Mouse (Mus musculus) fibroblast of lung, adult 2 months (primary cell): ENCODE measurements around the gene Kcng3.

ENCODE experiments used
- DNase-seq: peaks from one replicate; pipeline ENCODE4 v3.0.0-alpha.2; 2011; ENCODE audit warnings: low read depth

The Kcng3 gene

GRCm38 (mm10) chr17:83631783-83632652, at the start of gene Kcng3:
Gene Kcng3 (minus strand): TSS chr17:83631895.
- DNase-seq, result no peak

DNA sequence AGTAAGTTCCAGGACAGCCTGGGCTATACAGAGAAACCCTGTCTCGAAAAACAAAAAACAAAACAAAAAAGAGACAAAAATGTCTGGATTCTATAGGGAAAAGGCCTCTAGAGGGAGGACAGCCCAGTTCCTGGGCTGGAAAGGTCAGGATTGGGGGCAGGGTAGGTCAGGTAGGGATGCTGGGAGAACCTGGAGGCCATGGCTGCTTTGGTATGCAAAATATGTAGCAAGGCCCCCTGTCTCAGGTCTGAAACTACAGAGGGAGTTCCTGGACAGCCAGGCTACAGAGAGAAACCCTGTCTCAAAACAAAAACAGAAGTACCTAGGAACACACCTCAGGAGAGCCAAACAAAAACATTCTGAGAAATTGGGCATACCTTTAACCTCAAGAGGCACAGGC, 45.7 kb upstream of the Kcng3 start:
- no peak for DNase-seq

- no peak for DNase-seq
Observed at GRCm38 (mm10) chr17:83672685-83673084, 41.0 kb upstream of the Kcng3 start.

DNA sequence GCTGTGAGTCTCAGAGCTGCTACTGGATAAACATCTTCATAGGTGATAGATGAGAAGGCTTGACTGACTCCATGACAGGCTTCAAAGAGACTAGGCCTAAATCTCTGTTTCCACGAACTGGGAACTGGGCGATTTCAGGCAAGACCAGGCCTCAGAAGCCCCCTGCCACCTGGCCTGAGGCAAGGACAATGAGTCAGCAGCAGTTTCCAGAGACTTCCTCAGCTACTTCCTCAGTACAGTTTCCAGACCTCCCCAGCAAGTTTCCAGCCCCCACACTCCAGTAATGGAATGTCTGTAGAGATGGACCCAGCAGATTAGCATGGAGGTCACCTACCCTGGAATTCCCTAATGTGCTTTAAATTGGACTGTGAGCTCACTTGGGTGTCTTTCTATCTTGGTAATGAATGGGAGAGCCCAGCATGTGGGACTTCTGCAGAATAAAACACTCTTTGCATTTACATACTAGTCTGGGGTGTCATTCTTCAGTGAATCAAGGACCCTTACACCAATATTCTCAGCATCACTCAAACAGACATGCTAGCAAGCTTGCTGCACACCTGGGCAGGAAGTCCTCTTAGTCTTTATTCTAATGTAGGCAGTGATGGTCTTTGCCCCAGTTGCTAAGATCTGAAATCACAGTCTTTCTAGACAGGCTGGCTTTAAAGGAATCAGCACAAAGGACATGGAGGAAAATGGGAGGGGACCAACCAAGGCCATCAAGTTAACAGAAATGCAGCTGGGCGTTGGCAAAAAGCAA, 36.4 kb upstream of the Kcng3 start:
- DNase-seq, result no peak

GRCm38 (mm10) chr17:83666597-83667287, 35.0 kb upstream of the Kcng3 start:
- DNase-seq, result no peak

DNA sequence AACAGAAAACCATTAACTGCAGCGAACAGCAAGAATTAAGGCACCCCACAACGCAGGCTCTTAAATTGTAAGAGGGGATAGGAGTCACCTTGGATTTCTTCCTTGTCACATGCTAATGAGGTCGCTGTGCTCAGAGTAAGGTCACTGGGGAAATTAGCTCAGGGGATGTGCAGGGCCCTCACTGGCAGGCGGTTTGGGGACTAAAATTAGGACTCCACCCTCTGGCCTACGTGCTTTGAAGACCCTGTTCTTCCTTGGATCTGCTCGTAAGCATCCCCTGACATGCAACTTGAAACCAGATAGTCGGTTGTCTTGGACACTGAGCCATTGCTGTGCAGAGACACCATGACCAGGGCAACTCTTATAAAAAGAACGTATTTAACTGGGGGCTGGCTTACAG, 33.1 kb upstream of the Kcng3 start:
- no peak for DNase-seq

DNA sequence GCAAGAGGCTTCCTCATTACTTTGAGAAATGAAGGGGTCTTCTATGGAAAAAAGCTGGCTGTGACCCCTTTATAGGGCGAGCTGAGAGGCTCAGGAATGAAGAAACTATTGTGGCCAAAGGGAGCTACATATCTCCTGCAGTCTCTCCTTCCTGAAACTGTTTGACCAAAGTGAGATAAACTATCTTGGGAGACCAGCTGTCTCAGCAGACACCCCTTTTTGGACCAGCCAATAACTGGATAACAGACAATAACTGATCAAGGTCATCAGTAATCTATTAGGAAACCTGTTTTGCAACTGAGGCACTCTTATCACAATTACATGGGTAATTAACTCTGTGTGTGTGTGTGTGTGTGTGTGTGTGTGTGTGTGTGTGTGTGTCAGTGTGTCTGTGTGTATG, 27.2 kb upstream of the Kcng3 start:
- no peak for DNase-seq

DNA sequence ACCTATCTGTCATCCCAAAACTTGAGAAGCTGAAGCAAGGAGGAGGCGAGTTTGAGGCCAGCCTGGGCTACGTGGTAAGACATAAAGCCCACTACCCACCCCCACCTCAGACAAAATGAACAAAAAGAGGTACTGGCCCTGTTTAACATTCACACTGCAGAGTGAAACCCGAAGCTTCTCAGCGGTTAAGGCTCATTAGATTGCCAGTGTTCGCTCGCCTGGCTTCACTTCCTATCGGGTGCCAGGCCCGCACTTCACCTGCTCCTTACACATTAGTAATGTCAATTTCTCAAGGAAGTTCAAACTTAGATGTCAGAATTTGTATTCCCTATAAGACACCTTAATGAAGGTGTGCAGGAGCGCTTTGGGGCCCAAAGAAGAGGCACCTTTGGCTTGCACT, 25.7 kb upstream of the Kcng3 start:
- DNase-seq, result no peak

- DNase-seq, result no peak
Observed at GRCm38 (mm10) chr17:83655732-83656131, 24.0 kb upstream of the Kcng3 start.

DNA sequence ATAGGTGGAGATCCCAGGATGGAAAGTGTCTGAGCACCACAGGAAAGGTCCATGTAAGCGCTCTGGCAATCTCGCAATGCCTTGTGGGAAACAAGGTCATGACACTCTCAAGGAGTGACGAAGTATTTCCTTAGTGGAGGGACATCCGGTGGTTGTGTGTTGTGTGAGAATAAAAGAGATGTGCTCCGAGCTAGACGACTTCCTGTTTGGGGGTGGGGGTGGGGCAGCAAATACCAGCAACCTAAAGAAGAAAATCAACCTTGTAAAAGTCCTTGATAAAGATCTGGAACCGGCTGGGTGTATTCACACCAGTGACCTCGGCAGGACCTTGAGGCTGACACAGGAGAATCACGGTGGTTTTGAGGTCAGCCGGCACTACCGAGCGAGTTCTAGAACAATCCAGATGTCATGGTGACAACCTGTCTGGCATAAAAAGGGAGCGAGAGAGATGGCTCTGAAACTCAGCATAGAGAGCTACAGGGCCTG, 23.0 kb upstream of the Kcng3 start:
- DNase-seq, result no peak

GRCm38 (mm10) chr17:83653635-83654034, 21.9 kb upstream of the Kcng3 start:
- no peak for DNase-seq

GRCm38 (mm10) chr17:83650932-83651682, 19.4 kb upstream of the Kcng3 start:
- no peak for DNase-seq

DNA sequence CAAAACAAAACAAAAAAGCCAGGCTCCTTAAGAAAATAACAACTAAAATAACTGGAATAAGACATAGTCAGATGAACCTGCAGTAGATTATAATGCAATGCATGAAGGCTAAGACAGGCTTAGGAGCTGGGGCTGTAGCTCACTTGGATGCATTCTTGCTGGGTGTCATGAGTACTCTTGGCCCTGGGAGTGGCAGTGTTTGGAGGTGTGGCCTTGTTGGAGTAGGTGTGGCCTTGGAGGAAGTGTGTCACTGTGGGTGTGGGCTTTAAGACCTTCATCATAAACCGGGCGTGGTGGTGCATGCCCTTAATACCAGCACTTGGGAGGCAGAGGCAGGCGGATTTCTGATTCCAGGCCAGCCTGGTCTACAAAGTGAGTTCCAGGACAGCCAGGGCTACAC, 18.3 kb upstream of the Kcng3 start:
- no peak for DNase-seq

DNA sequence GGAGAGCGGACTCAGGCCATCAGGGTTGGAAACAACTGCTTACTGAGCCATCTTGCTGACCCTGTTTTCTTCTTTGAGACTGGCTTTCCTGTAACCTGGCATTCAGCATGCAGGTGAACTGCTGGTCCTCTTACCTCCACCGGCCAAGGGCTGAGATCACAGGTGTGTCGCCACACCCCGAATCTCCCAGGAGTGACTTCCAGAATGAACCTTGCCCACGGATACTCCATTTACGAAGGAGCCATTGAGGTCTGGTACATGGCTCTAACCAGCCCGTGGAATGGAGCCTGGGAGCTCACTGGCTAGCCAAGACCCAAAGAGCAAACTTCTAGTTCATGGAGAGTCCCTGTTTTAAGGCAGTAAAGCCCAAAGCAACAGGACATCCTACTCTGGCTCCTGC, 15.7 kb upstream of the Kcng3 start:
- no peak for DNase-seq

- no peak for DNase-seq
Observed at GRCm38 (mm10) chr17:83646425-83647163, 14.9 kb upstream of the Kcng3 start.

DNA sequence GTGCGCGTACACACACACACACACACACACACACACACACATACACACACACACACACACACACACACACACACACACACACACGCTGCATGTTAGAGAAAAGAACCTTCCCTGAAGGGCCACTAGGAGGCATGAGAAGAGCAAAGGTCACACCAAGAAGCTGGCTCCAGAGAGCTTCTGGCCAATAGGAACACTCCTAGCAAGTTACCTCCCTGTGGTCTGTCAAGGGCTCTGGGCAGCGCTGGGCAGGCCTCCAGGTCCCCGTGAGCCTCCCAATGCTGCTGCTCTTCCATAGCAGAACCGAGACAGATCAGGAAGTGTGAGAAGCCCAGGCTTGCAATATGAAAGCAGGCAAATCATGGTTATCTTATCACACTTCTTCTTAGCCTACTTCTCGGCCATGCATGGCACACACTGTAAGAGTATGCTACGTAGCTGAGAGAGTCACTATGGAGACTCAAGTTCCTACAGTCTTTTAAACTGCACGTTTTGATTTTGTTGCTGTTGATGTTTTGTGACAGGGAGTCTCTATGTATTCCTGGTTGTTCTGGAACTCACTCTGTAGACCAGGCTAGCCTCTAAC, 13.6 kb upstream of the Kcng3 start:
- DNase-seq, result peak; percentile 30

DNA sequence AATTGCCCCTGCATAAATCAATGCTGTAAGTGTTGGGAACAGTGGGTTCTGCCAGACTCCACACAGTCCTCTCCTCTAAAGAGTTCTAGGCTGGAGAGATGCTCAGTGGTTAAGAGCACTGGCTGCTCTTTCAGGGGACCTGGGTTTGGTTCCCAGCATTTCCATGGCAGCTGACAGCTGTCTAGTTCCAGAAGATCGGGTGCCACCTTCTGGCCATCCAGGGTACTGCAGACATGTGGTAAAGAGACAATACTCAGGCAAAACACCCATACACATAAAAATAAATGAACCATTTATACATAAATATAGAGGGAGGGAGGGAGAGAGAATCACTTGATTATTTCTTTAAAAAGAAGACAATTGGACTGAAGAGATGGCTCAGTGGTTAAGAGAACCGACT, 5.7 kb upstream of the Kcng3 start:
- DNase-seq, result no peak

GRCm38 (mm10) chr17:83636443-83636842, 4.7 kb upstream of the Kcng3 start:
- no peak for DNase-seq

DNA sequence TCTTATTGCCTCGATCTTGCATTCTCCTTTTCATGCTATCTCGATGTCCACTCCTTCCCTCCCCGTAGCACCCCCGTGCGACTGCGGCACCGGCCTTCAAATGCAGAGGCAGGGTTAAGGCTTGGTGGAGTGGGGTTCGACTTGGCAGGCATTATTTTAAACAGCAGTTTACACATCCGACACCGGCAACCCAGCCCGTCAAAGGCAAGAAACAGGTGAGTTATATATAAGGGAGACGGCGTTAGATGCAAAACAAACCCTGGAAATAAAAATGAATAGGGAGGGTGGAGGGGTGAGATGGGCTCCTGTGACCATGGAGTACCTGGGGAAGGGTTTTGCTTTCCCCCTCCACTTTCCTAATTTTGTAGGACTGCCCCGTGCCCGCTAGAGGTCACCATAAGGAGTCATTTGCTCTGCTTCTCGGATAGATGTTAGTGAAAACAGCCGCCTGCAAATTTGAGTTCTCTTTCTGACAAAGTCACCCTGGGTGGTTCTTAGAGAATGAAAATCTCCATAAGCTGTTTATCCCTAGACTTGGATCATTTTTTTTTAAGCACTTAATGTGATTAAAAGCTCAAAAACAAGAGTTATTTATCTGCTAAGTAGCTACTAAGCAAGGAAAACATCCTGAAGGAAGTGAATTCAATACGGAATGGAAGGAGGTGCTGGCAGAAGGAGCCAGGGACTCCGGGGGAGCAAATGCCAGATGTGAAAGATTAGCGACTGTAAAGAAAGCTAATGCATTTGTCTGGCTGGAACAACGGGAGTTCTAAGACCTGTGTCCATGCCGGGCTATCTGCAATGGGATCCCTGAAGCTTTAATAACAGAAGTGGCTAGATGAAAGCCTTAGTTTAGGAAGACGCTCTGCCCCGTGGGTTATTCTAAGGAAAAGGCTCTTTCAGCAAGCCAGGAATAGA, 1.2 kb upstream of the Kcng3 start:
- peak; percentile 26 for DNase-seq
